Mouse (Mus musculus) urinary bladder, postnatal 25 days (tissue): ENCODE measurements around the gene Oas2.

Experiments used
- DNase-seq: peaks from one replicate; pipeline ENCODE4 v3.0.0; 2022; ENCODE audit warnings: low spot score

Gene Oas2

DNA sequence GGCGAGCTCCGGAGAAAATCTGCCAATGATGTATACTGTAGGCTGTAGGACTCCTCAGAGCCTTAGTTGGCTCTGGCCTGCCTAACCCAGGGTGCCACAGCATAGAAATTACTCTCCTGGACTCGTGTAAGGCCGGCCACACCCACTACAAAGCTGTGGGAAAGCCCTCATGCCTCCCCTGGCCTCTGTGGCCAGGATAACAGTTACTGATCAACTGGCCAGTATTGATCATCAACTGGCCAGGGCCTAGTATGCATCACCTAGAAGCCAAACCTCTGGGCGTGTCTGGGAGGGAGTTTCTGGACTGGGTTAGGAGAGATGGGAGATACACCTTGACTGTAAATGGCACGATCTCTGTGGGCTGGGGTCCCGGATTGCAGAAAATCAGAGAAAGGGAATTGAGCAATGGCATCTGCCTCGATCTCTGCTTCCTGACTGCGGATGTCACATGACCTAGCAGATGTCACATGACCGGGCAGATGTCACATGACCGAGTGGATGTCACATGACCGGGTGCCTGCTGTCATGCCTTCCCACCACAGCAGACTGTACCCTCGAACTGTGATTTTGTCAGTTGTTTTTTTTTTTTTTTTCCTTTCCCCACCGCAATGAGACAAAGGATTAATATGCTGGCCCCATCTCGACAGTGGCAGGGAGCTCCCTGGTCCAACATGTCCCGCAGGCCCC is 53.5 kb downstream of the Oas2 start:
- no peak for DNase-seq

- no peak for DNase-seq
These were observed 55.0 kb downstream of the Oas2 start for GRCm38 (mm10) chr5:120694695-120695074.

DNA sequence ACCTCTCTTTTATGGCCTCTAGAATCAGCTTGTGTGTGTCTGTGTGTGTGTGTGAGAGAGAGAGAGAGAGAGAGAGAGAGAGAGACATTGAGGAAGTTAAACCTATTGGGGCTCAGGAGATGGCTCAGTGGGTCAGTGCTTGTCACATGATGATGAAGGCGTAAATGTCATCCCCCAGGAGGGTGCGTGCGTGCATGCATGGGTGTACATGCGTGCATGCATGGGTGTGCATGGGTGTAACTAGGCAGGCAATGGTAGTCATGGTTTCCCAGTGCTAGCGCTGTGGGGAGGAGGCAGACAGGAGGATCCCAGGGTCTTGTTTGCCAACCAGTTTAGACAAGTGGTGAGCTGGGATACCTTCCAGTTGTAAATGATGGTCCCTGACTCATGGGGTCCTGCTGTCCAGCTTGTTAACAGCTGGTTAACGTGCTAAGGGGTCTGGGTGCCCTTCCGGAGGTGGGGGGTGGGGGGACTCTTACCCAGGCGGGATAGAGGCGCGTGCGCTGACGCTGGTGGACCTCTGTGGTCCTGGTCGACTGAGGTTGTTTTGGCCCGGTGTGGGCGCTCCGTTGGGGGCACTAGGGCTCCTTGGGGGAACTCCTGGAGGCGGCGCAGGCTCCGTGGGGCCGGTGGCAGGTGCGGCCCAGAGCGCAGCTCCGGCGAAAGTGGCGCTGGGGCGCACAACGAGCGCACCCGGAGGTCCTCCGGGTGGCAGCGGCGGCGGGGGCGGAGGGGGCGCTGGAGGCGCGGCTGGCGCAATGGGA is 55.5 kb downstream of the Oas2 start:
- DNase-seq = no peak

GRCm38 (mm10) chr5:120692034-120692433 is 57.6 kb downstream of the Oas2 start:
- DNase-seq = no peak

GRCm38 (mm10) chr5:120690417-120690816 is 59.2 kb downstream of the Oas2 start:
- DNase-seq = no peak

DNA sequence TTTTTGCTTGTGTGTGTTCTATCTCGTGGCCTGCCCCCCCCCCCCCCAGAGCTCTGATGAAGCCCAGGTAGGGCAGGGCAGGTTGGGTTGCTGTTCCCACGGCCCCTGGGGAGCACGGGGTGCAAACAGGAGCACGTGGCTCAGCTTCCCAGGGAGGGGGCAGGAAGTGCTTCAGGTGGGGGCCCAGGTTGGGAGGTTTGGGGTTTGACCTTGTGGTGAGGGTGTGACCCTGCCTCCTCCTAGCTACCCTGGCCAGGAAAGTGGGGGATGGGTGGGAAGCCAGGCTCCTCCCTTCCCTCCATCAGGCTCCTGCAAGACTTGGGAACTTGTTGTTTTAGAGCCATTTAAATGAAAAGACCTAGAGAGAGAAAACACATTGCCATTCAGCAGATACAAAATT is 61.2 kb downstream of the Oas2 start:
- no peak for DNase-seq

DNA sequence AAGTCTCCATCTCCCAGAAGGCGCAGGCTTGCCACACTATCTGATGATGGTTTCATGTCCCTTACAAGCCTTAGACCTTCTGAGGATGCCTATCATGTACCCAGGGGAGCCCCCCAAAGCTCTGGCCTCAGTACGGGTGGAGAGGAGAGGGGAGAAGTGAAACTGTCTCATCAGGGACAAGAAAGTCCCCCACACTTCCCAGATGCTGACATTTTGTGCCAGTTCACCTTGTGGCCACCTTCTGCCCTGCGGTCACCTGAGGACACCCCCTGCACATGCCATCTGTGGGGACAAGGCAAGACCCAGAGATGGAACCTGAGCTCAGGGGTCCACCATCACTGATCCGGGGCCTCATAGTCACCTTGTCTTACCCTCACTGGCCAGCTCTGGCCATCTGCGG is 61.8 kb downstream of the Oas2 start:
- no peak for DNase-seq

DNA sequence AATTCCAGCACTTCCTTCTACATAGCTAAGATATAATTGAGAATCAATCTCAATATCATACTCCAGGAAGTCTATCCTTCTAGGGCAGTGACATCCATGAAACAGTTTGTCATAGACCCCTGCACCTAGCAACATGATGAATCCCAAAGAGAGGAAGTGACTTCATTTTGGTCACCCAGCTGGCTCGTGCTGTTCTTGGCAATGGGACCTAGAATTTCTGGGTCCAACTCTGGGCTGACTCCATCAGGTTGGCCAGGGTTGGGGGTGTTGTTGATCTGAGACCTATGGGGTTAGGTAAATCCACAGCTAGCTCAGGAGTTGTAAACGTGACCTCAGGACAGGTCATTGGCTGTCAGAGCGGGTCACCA is 62.2 kb downstream of the Oas2 start:
- DNase-seq = no peak

DNA sequence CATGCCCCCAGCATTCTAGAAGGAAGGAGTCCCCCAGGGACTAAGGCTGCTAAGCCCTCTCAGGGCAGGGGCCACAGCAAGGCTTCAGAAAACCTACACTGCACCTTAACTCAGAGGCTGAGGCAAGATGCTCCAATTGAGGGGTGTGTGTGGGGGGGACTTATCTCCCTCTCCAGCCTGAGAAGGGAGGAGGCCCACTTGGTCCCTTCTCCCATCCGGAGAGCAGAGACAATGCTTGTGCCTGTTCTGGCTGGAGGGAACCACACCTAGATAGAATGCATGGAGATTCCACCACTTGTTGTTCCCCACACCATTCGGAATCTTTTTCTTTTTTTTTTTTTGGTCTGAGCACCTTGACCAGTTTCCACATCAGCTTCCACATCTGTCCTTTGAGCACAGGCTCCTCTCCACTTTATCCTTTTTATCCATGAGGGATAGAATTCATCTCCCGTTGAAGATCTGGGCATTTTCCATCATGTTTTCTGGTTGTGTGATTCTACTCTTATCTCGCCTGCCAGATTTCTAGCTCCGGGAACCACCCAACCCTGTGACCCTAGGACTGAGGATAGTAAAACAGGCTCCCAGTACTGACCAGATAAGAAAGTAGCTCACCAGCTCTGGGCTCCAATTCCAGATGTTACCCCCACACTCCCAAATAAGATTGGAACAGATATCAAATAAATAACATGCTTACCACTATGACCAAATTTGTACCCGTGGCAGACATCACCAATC is 62.7 kb downstream of the Oas2 start:
- DNase-seq = no peak

GRCm38 (mm10) chr5:120685678-120686077 is 64.0 kb downstream of the Oas2 start:
- no peak for DNase-seq

DNA sequence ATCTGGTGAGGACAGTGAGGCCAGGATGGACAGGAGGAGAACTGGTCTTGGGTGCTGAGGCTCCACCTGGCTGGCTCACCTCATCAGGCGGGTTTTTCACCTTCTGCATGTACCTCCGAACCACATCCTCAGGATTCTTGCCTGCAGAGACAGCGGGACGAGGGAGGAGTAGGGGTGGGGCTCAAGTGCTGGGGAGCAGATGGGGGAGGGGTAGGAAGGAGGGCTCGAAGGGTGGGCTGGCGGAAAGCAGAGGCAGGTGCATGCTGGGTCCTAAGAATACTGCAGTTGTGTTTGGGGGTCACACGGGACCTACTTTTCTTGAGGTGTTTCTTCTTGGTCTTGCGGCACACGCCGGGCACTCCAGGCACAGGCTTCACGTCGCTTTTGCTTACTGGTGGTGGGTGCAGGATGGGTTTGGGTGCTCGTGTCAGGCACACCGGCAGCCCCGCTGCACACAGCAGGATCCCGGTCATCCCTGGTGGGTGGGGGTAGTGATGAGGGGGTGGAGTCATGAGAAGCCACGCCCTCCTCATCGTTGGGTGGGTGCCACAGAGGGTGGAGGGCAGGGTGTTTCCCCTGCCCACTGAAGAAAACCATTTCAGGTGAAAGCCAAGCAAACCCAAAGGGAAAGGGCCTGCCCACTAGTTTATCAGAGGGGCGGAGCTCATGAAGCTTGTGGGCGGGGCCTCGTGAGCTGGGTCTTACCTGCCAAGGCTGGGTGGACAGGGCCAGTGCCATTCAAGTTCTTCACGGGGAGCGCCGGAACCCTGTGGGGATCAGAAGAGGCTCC is 66.5 kb downstream of the Oas2 start:
- DNase-seq = no peak

- no peak for DNase-seq
These were observed 68.7 kb downstream of the Oas2 start for GRCm38 (mm10) chr5:120680918-120681317.
